Comparison of ENCODE assay signal across 20 mouse cellular contexts in the genomic region with DNA sequence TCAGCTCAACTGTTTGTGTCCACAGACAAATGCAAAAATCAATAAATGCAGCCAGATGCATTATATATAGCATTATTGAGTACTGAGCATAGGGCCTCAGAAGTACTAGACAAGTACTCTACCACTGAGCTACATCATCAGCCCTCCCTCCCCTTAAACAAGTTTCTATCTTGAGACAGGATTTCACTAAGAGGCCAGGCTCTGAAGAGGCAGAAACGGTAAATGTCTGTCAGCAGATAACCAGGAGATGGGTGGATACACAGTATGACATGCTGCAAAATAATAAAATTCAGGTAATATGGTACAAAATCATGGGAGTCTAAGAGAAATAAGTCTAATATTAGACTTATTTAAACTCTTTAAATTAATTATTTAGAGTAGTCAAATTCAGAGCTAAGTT.
DNase-seq lines count a peak whose midpoint lies in the region; ATAC-seq and TF ChIP-seq lines count a peak whose summit lies in the region.
"Had no signal": no experiment of that assay in that cellular context is flagged by ENCODE, and none has a peak within 500 bp of the region (broad histone marks: within the 10 kb centered on the region; RNA-seq: fewer than 3 reads in every experiment).

No protein-coding gene starts in this region.

- no peak overlapping the region for H3K9ac ChIP-seq in liver, embryonic 12.5 days
- no peak overlapping the region; the same call in 1 of the 2 replicates for H3K9ac ChIP-seq in liver, embryonic 14.5 days (replicated peaks)
- H3K9ac ChIP-seq in midbrain, embryonic 16.5 days (ENCODE audit: low read depth, low read length), result no peak overlapping the region
- H3K9ac ChIP-seq: embryonic facial prominence, embryonic 13.5 days; embryonic facial prominence, embryonic 15.5 days; forebrain, embryonic 13.5 days; forebrain, embryonic 15.5 days; forebrain, postnatal 0 days had no signal

- TF ChIP-seq CTCF in embryonic fibroblast, embryonic 13.5 days (IDR thresholded peaks at IDR 0.05; ENCODE audit: borderline replicate concordance, insufficient read depth, low read length), result no peak
- TF ChIP-seq CTCF in liver, embryonic 14.5 days (IDR thresholded peaks at IDR 0.05; ENCODE audit: low read depth), result no peak

- DNase-seq in liver, result no peak
- DNase-seq in liver, embryonic 14.5 days (ENCODE audit: low read depth in 3 of 3, low spot score in 3 of 3), result no peak
- no peak for DNase-seq in lung, postnatal 10 days
- DNase-seq in embryonic facial prominence, embryonic 10.5 days (ENCODE audit: low spot score), result no peak
- DNase-seq: adrenal gland, adult 2 months; adrenal gland, postnatal 10 days; adrenal gland, postnatal 25 days; cerebellum, adult 11-12 months; cerebellum, adult 2 months; cerebellum, adult 9-10 months; cerebellum, postnatal 10 days; cerebellum, postnatal 25 days; forebrain, postnatal 0 days had no signal

- H3K9me3 ChIP-seq in liver, embryonic 12.5 days (replicated peaks), result no peaks in the 10 kb centered on the region
- H3K9me3 ChIP-seq in liver, embryonic 14.5 days (ENCODE audit: control insufficient read depth, low read length), result no peaks in the 10 kb centered on the region
- no peaks in the 10 kb centered on the region for H3K9me3 ChIP-seq in embryonic facial prominence, embryonic 10.5 days
- H3K9me3 ChIP-seq in midbrain, embryonic 16.5 days (replicated peaks; ENCODE audit: control insufficient read depth, low read length, poor library complexity, severe bottlenecking), result no peaks in the 10 kb centered on the region
- H3K9me3 ChIP-seq: embryonic facial prominence, embryonic 13.5 days; embryonic facial prominence, embryonic 15.5 days; forebrain, embryonic 13.5 days; forebrain, embryonic 15.5 days had no signal

- peak; percentile 57 for ATAC-seq in liver, embryonic 12.5 days
- peak; percentile 59; the same call in 1 of the 2 replicates for ATAC-seq in liver, embryonic 14.5 days (ENCODE audit: insufficient read depth)
- ATAC-seq in midbrain, embryonic 16.5 days, result no peak
- ATAC-seq: forebrain, embryonic 13.5 days; forebrain, embryonic 15.5 days; forebrain, postnatal 0 days had no signal

- H3K36me3 ChIP-seq in liver, embryonic 12.5 days, result no peaks in the 10 kb centered on the region
- no peaks in the 10 kb centered on the region for H3K36me3 ChIP-seq in liver, embryonic 14.5 days (replicated peaks; ENCODE audit: control insufficient read depth, insufficient read depth, low read depth)
- no peaks in the 10 kb centered on the region for H3K36me3 ChIP-seq in embryonic facial prominence, embryonic 10.5 days (replicated peaks)
- H3K36me3 ChIP-seq in midbrain, embryonic 16.5 days (ENCODE audit: control insufficient read depth, insufficient read depth, low read length), result no peaks in the 10 kb centered on the region
- H3K36me3 ChIP-seq: embryonic facial prominence, embryonic 13.5 days; embryonic facial prominence, embryonic 15.5 days; forebrain, embryonic 15.5 days had no signal

- no peak overlapping the region for H3K27ac ChIP-seq in liver, embryonic 12.5 days
- H3K27ac ChIP-seq in embryonic fibroblast, embryonic 13.5 days (ENCODE audit: insufficient read depth, low read length), result peak overlapping the region; percentile 29; the same call in 1 of the 2 replicates
- no peak overlapping the region for H3K27ac ChIP-seq in liver, embryonic 14.5 days
- H3K27ac ChIP-seq in embryonic facial prominence, embryonic 10.5 days (replicated peaks), result no peak overlapping the region
- no peak overlapping the region for H3K27ac ChIP-seq in midbrain, embryonic 16.5 days (ENCODE audit: low read length)
- H3K27ac ChIP-seq: embryonic facial prominence, embryonic 13.5 days; embryonic facial prominence, embryonic 15.5 days; forebrain, embryonic 13.5 days; forebrain, embryonic 15.5 days had no signal

- TF ChIP-seq EP300 in liver, embryonic 14.5 days (IDR thresholded peaks at IDR 0.05; ENCODE audit: low read depth), result no peak

- peaks cover 64% of the 10 kb centered on the region for H3K4me1 ChIP-seq in liver, embryonic 12.5 days
- peaks cover 18% of the 10 kb centered on the region for H3K4me1 ChIP-seq in embryonic fibroblast, embryonic 13.5 days (ENCODE audit: control insufficient read depth, insufficient read depth, low read length)
- H3K4me1 ChIP-seq in liver, embryonic 14.5 days (replicated peaks; ENCODE audit: control insufficient read depth in 2 of 2, insufficient read depth in 2 of 2, low read length in 1 of 2), result peaks cover 14 to 30% of the 10 kb centered on the region in 2 experiments
- no peaks in the 10 kb centered on the region for H3K4me1 ChIP-seq in embryonic facial prominence, embryonic 10.5 days
- H3K4me1 ChIP-seq in midbrain, embryonic 16.5 days (ENCODE audit: control insufficient read depth, insufficient read depth, low read length), result no peaks in the 10 kb centered on the region
- H3K4me1 ChIP-seq: forebrain, embryonic 13.5 days had no signal

- H3K4me2 ChIP-seq in liver, embryonic 12.5 days, result no peak overlapping the region
- H3K4me2 ChIP-seq in liver, embryonic 14.5 days (ENCODE audit: low read depth), result no peak overlapping the region
- no peak overlapping the region for H3K4me2 ChIP-seq in midbrain, embryonic 16.5 days (ENCODE audit: low read length)
- H3K4me2 ChIP-seq: embryonic facial prominence, embryonic 13.5 days; embryonic facial prominence, embryonic 15.5 days; forebrain, embryonic 13.5 days; forebrain, embryonic 15.5 days had no signal

- H3K4me3 ChIP-seq in liver, embryonic 12.5 days, result no peak overlapping the region
- H3K4me3 ChIP-seq in embryonic fibroblast, embryonic 13.5 days (ENCODE audit: insufficient read depth, low read length), result no peak overlapping the region
- no peak overlapping the region for H3K4me3 ChIP-seq in liver, embryonic 14.5 days (ENCODE audit: insufficient read depth in 1 of 2, low read depth in 2 of 2, low read length in 2 of 2)
- H3K4me3 ChIP-seq in embryonic facial prominence, embryonic 10.5 days, result no peak overlapping the region
- H3K4me3 ChIP-seq in midbrain, embryonic 16.5 days (ENCODE audit: low read depth, low read length), result no peak overlapping the region
- H3K4me3 ChIP-seq: embryonic facial prominence, embryonic 13.5 days; embryonic facial prominence, embryonic 15.5 days; forebrain, embryonic 13.5 days; forebrain, embryonic 15.5 days had no signal

- no peaks in the 10 kb centered on the region for H3K27me3 ChIP-seq in liver, embryonic 12.5 days (replicated peaks)
- H3K27me3 ChIP-seq in liver, embryonic 14.5 days (ENCODE audit: control insufficient read depth, insufficient read depth, low read length), result no peaks in the 10 kb centered on the region
- H3K27me3 ChIP-seq in embryonic facial prominence, embryonic 10.5 days (replicated peaks; ENCODE audit: low read depth, poor library complexity, severe bottlenecking), result no peaks in the 10 kb centered on the region
- no peaks in the 10 kb centered on the region for H3K27me3 ChIP-seq in midbrain, embryonic 16.5 days (ENCODE audit: control insufficient read depth, insufficient read depth, low read depth, low read length)
- H3K27me3 ChIP-seq: embryonic facial prominence, embryonic 13.5 days; embryonic facial prominence, embryonic 15.5 days; forebrain, embryonic 13.5 days; forebrain, embryonic 15.5 days had no signal

- WGBS in liver, embryonic 12.5 days (ENCODE audit: insufficient replicate concordance), result 24% methylated on average over 1 of the region's 1 CpGs
- WGBS in liver, embryonic 14.5 days (ENCODE audit: insufficient replicate concordance), result 8% methylated on average over 1 of the region's 1 CpGs
- 84% methylated on average over 1 of the region's 1 CpGs for WGBS in embryonic facial prominence, embryonic 10.5 days
- WGBS in midbrain, embryonic 16.5 days, result 81% methylated on average over 1 of the region's 1 CpGs

- no peak for TF ChIP-seq POLR2A in embryonic fibroblast, embryonic 13.5 days (IDR thresholded peaks at IDR 0.05; ENCODE audit: low read depth, low read length)
